Mouse (Mus musculus) ES-E14 (cell line): ENCODE data around the gene Slc7a6. TPM values are rescaled to one million over a fixed set of nuclear protein-coding genes. Genes with fewer than 3 reads are reported as not detected.

Experiments used
- DNase-seq: peaks from one replicate; pipeline ENCODE4 v3.0.0-alpha.2; 2013; ENCODE audit warnings: low read depth, low spot score
- H3K27ac ChIP-seq: 2 replicates; pipeline ENCODE4 v1.5.1; 2012; ENCODE audit warnings: low read depth, mild to moderate bottlenecking, low read length, moderate library complexity, mixed read lengths; ENCODE audit not compliant: poor library complexity, insufficient read depth, severe bottlenecking
- H3K36me3 ChIP-seq: 2 replicates; pipeline ENCODE4 v1.6.1; 2012; ENCODE audit warnings: mild to moderate bottlenecking, low read length, moderate library complexity, mixed read lengths; ENCODE audit not compliant: control insufficient read depth, poor library complexity, insufficient read depth, severe bottlenecking
- H3K4me1 ChIP-seq, 2 experiments: fragments of 150-350 bp in 1 of 2; sonication (generic) in 1 of 2; 2 replicates each; pipeline ENCODE4 v1.6.1; 2012; ENCODE audit warnings: low read length in 2 of 2, mild to moderate bottlenecking in 1 of 2, mixed read lengths in 1 of 2; ENCODE audit not compliant: control insufficient read depth in 2 of 2, insufficient read depth in 2 of 2, poor library complexity in 1 of 2
- H3K4me3 ChIP-seq, 2 experiments: fragments of 150-350 bp in 1 of 2; sonication (generic) in 1 of 2; 2 replicates each; pipeline ENCODE4 v1.5.1; 2012; ENCODE audit warnings: low read length in 2 of 2, low read depth in 1 of 2, mild to moderate bottlenecking in 1 of 2, mixed read lengths in 1 of 2; ENCODE audit not compliant: insufficient read depth in 1 of 2, poor library complexity in 1 of 2, severe bottlenecking in 1 of 2
- H3K9ac ChIP-seq: 2 replicates; pipeline ENCODE4 v1.6.1; 2012; ENCODE audit warnings: low read depth, mild to moderate bottlenecking, low read length, mixed read lengths; ENCODE audit not compliant: poor library complexity, insufficient read depth, severe bottlenecking
- H3K9me3 ChIP-seq: fragments of 150-350 bp; sonication (generic); 2 replicates; pipeline ENCODE4 v1.6.1; 2012; ENCODE audit warnings: low read depth, mild to moderate bottlenecking, low read length; ENCODE audit not compliant: control insufficient read depth, insufficient read depth
- CHD2 ChIP-seq: IDR thresholded peaks from 2 replicates; pipeline ENCODE4 v1.6.1; 2014; ENCODE audit warnings: mild to moderate bottlenecking, low read depth, low read length, inconsistent platforms
- HCFC1 ChIP-seq: IDR thresholded peaks from 2 replicates; pipeline ENCODE4 v1.6.1; 2012; ENCODE audit warnings: low read length, inconsistent platforms, borderline replicate concordance; ENCODE audit not compliant: insufficient read depth
- MAFK ChIP-seq: IDR thresholded peaks from 2 replicates; pipeline ENCODE4 v1.6.1; 2014; ENCODE audit warnings: mild to moderate bottlenecking, low read depth, low read length, inconsistent platforms; ENCODE audit not compliant: insufficient read depth
- ZC3H11A ChIP-seq: IDR thresholded peaks from 2 replicates; pipeline ENCODE4 v1.6.1; 2012; ENCODE audit warnings: low read depth, mild to moderate bottlenecking, inconsistent platforms, low read length, borderline replicate concordance
- ZNF384 ChIP-seq: IDR thresholded peaks from 2 replicates; pipeline ENCODE4 v1.6.1; 2012; ENCODE audit warnings: low read depth, low read length, inconsistent platforms
- in situ Hi-C, 2 experiments: fragments of 600-800 bp; cut with MboI; formaldehyde crosslinking; loops; one replicate each; pipeline ENCODE4 v1.15.1; 2025; ENCODE audit warnings: low sequenced_read_pairs in 2 of 2, inconsistent platforms in 1 of 2; ENCODE audit not compliant: unreplicated experiment in 2 of 2
- total RNA-seq: library from RNA; depleted of rRNA; stranded (reverse); fragments of 300-350 nt; gene quantifications from 2 replicates; pipeline ENCODE4 v1.2.3, GENCODE M21; 2012

The Slc7a6 gene
- total RNA-seq, 1 experiment = 46.2 TPM

DNA sequence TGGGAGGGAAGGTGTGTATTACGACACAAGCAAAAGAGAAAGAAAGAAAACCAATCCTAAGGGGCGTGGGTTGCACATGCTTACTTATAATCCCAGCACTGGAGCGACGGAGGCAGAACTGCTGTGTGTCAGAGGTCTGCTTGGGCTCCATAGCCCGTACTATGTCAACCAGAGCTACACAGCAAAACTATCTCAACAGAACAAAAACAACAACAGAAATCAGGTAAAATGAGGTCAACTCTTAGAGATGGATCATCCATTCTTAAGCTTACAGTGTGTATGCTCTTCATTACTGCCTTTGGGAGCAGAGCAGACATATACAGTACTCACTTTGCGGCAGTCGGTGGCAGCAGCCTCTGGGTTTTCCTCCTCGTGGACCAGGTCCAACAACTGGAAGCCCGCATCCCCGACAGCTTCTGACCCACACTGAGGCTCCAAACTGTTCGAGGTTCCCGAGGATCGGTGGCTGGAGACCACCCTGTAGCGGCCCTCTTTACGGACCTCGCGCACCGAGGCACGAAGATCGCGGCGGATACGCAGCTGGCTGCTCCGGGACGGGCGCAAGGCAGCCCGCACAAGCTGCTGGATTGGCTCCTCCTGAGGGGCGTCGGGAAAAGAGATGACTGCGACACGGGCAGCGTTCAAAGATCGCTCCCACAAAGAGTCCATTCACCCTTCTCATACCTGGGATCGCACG lies 41.5 kb downstream of the Slc7a6 start:
- no peak for DNase-seq
- peaks cover 19% of the 10 kb centered on the region; the same call in 1 of the 2 replicates for H3K36me3 ChIP-seq

DNA sequence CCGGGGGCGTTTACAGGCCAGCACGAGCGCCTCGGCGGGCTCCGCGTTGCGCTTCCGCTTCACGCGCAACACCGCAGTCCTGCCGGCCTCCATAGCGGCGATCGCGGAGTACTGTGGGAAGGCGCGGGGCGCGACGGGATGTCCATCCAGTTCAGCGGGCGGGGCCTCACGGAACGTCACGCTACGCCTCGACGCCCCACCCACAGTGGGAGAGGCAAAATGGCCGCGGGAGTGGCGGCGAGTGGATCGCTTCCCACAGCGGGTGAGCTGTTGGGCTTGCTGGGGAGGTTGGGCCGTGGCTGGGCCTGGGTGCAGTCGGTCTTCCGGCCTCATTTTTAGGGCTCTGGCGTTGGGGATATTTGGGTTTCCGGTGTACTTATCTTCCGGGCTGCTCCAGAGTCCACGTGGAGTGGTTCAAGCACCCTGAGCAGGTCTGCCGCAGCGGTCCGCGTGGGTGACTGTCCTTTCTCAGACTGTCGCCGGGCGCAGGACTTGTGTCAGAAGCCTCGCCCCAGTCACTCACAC lies 42.2 kb downstream of the Slc7a6 start, which contains the start of the genes Slc7a6os and Prmt7:
Slc7a6os (minus strand) TSS at position 115 of the 525 bp plus-strand sequence.
Prmt7 (plus strand) TSS at position 116 of the 525 bp plus-strand sequence.
- in situ Hi-C loops = no loop called here
- Histone ChIP-seq H3K4me3 (peak within 1 kb of the TSS; percentile 86 to 90), H3K9me3 (no peaks in the 10 kb centered on the region), H3K36me3 (peaks cover 22% of the 10 kb centered on the region; the same call in 1 of the 2 replicates), H3K27ac (peak within 1 kb of the TSS; percentile 70), H3K4me1 (peaks cover 2 to 5% of the 10 kb centered on the region in 2 experiments; a peak in 1 of 4 replicates), H3K9ac (peak within 1 kb of the TSS; percentile 96)
- TF ChIP-seq ZNF384 (no peak), ZC3H11A (no peak), HCFC1 (peak; percentile 44; the same call in 1 of the 2 replicates)
- peak; percentile 86 for DNase-seq

More for the DNA sequence above, 41.5 kb downstream of the Slc7a6 start:
- in situ Hi-C loops = no loop called here
- Histone ChIP-seq H3K9me3 (no peaks in the 10 kb centered on the region), H3K4me3 (peak overlapping the region; percentile 86 to 90), H3K27ac (peak overlapping the region; percentile 70), H3K9ac (peak overlapping the region; percentile 96), H3K4me1 (peaks cover 2 to 5% of the 10 kb centered on the region in 2 experiments; a peak in 1 of 4 replicates)
- no peak for TF ChIP-seq HCFC1
- TF ChIP-seq CHD2 = no peak
- no peak for TF ChIP-seq ZC3H11A
- TF ChIP-seq MAFK = no peak
- TF ChIP-seq ZNF384 = no peak

DNA sequence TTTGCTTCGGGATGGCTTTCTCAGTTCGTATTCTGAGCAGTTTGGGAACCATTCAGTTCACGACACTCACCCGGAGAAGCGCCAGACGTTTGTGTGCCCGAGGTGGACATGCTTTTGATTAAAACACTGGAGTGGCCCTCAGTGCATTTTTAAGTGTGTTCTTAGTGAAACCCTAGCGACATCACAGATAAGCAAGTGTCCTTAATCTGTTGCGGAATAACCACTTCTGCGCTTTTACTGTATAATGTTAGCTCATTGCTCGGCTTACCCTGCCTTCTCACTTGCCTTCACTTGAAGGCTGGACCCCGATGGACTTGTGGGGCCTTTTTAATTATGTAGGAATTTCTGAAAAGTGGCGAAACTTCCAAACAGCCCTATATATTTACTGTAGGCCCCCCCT lies 42.8 kb downstream of the Slc7a6 start:
- peaks cover 22% of the 10 kb centered on the region; the same call in 1 of the 2 replicates for H3K36me3 ChIP-seq
- TF ChIP-seq CHD2 = no peak
- no peak for TF ChIP-seq MAFK
- TF ChIP-seq ZC3H11A = no peak
- TF ChIP-seq ZNF384 = no peak
- no peak for TF ChIP-seq HCFC1
- no peak for DNase-seq
- H3K9me3 ChIP-seq = no peaks in the 10 kb centered on the region
- H3K4me1 ChIP-seq = peaks cover 2 to 5% of the 10 kb centered on the region in 2 experiments; a peak in 1 of 4 replicates
- H3K4me3 ChIP-seq = peak overlapping the region; percentile 86 to 90
- H3K9ac ChIP-seq = peak overlapping the region; percentile 96
- peak overlapping the region; percentile 26; the same call in 1 of the 2 replicates for H3K27ac ChIP-seq
- in situ Hi-C loops = no loop called here

- no peak for DNase-seq
- H3K4me3 ChIP-seq = no peak overlapping the region
- H3K4me1 ChIP-seq = peaks cover 2 to 5% of the 10 kb centered on the region in 2 experiments; a peak in 1 of 4 replicates
- no peak for TF ChIP-seq ZNF384
- TF ChIP-seq MAFK = peak; percentile 92
- no peak overlapping the region for H3K27ac ChIP-seq
- H3K36me3 ChIP-seq = peaks cover 31% of the 10 kb centered on the region
- in situ Hi-C loops = no loop called here
- no peak overlapping the region for H3K9ac ChIP-seq
- no peaks in the 10 kb centered on the region for H3K9me3 ChIP-seq
Measured at GRCm38 (mm10) chr8:106213959-106214358, 45.3 kb downstream of the Slc7a6 start.
